Mouse (Mus musculus): ENCODE data around the gene Myh14. TPM values are rescaled to one million over a fixed set of nuclear protein-coding genes. Genes with fewer than 3 reads are reported as not detected.

Gene Myh14
- total RNA-seq, 2 experiments from 2014 or later, result 21.4 to 23.3 TPM

- no peak for DNase-seq
These were observed 1.6 kb upstream of the Myh14 start for GRCm38 (mm10) chr7:44672193-44672592.

GRCm38 (mm10) chr7:44669103-44669502 lies 1.5 kb downstream of the Myh14 start:
- no peak for DNase-seq

GRCm38 (mm10) chr7:44667996-44668738 lies 2.5 kb downstream of the Myh14 start:
- no peak for DNase-seq

GRCm38 (mm10) chr7:44666462-44666861 lies 4.2 kb downstream of the Myh14 start:
- no peak for DNase-seq

- DNase-seq, result no peak
These were observed 5.9 kb downstream of the Myh14 start for GRCm38 (mm10) chr7:44664731-44665130.

- DNase-seq, result no peak
These were observed 7.1 kb downstream of the Myh14 start for GRCm38 (mm10) chr7:44663546-44663945.

GRCm38 (mm10) chr7:44662569-44662968 lies 8.1 kb downstream of the Myh14 start:
- no peak for DNase-seq

- DNase-seq, result no peak
These were observed 8.5 kb downstream of the Myh14 start for GRCm38 (mm10) chr7:44662168-44662567.

- DNase-seq, result no peak
These were observed 9.4 kb downstream of the Myh14 start for GRCm38 (mm10) chr7:44661219-44661618.

- peak; percentile 57 for DNase-seq
These were observed 15.1 kb downstream of the Myh14 start for GRCm38 (mm10) chr7:44655504-44655903.

GRCm38 (mm10) chr7:44653773-44654172 lies 16.9 kb downstream of the Myh14 start:
- DNase-seq, result no peak

- no peak for DNase-seq
These were observed 19.2 kb downstream of the Myh14 start for GRCm38 (mm10) chr7:44651416-44651815.

GRCm38 (mm10) chr7:44649990-44650389 lies 20.7 kb downstream of the Myh14 start:
- peak; percentile 52 for DNase-seq

- no peak for DNase-seq
These were observed 21.5 kb downstream of the Myh14 start for GRCm38 (mm10) chr7:44649094-44649610.

GRCm38 (mm10) chr7:44647729-44648128 lies 22.9 kb downstream of the Myh14 start:
- no peak for DNase-seq

- peak; percentile 69 for DNase-seq
These were observed 23.5 kb downstream of the Myh14 start for GRCm38 (mm10) chr7:44647042-44647724.

GRCm38 (mm10) chr7:44645951-44646350 lies 24.7 kb downstream of the Myh14 start:
- DNase-seq, result peak; percentile 42

- no peak for DNase-seq
These were observed 25.4 kb downstream of the Myh14 start for GRCm38 (mm10) chr7:44645256-44645655.

- peak; percentile 59 for DNase-seq
These were observed 28.8 kb downstream of the Myh14 start for GRCm38 (mm10) chr7:44641887-44642286.

GRCm38 (mm10) chr7:44640843-44641605 lies 29.6 kb downstream of the Myh14 start:
- DNase-seq, result no peak

GRCm38 (mm10) chr7:44638663-44639062 lies 32.0 kb downstream of the Myh14 start:
- no peak for DNase-seq

- no peak for DNase-seq
These were observed 34.0 kb downstream of the Myh14 start for GRCm38 (mm10) chr7:44636684-44637083.

GRCm38 (mm10) chr7:44633407-44633806 lies 37.2 kb downstream of the Myh14 start:
- DNase-seq, result peak; percentile 50

Measured in gastrocnemius, postnatal 10 days (tissue).